Mouse (Mus musculus) C2C12 (cell line): ENCODE data around the gene Magi1. TPM values are rescaled to one million over a fixed set of nuclear protein-coding genes. Genes with fewer than 3 reads are reported as not detected.

ENCODE experiments used
- H3K27me3 ChIP-seq: one replicate; pipeline ENCODE4 v1.6.1; 2011; ENCODE audit not compliant: control insufficient read depth, insufficient read depth, insufficient read length
- H3K36me3 ChIP-seq: one replicate; pipeline ENCODE4 v1.6.1; 2011; ENCODE audit not compliant: control insufficient read depth, insufficient read depth
- H3K4me3 ChIP-seq: one replicate; pipeline ENCODE4 v1.5.1; 2011; ENCODE audit warnings: mild to moderate bottlenecking, control low read depth; ENCODE audit not compliant: poor library complexity, insufficient read depth, severe bottlenecking
- H3K79me2 ChIP-seq: one replicate; pipeline ENCODE4 v1.6.1; 2011; ENCODE audit not compliant: control insufficient read depth, insufficient read depth
- H3K79me3 ChIP-seq: one replicate; pipeline ENCODE4 v1.6.1; 2011; ENCODE audit warnings: low read depth, control low read depth
- H3ac ChIP-seq: one replicate; pipeline ENCODE3; 2011; ENCODE audit warnings: low read depth; ENCODE audit not compliant: control insufficient read depth, insufficient read length
- CEBPB ChIP-seq: IDR thresholded peaks from one replicate; pipeline ENCODE4 v1.6.1; 2011; ENCODE audit warnings: low read depth, mild to moderate bottlenecking, control low read depth, moderate library complexity
- CTCF ChIP-seq: IDR thresholded peaks from one replicate; pipeline ENCODE4 v1.5.1; 2011; ENCODE audit not compliant: control insufficient read depth, insufficient read depth, insufficient read length
- FOSL1 ChIP-seq: IDR thresholded peaks from one replicate; pipeline ENCODE4 v1.8.0; 2011; ENCODE audit warnings: mild to moderate bottlenecking, low read length; ENCODE audit not compliant: poor library complexity, insufficient read depth, severe bottlenecking
- MAX ChIP-seq: IDR thresholded peaks from one replicate; pipeline ENCODE4 v1.6.1; 2011; ENCODE audit warnings: mild to moderate bottlenecking, control low read depth
- MYOD1 ChIP-seq: IDR thresholded peaks from one replicate; pipeline ENCODE4 v1.6.1; 2011; ENCODE audit warnings: low read depth; ENCODE audit not compliant: control insufficient read depth, insufficient read length
- MYOG ChIP-seq: IDR thresholded peaks from one replicate; pipeline ENCODE4 v1.6.1; 2011; ENCODE audit not compliant: control insufficient read depth, insufficient read length; ENCODE audit errors: extremely low read depth
- USF1 ChIP-seq: IDR thresholded peaks from one replicate; pipeline ENCODE4 v1.6.1; 2011; ENCODE audit warnings: low read depth, mild to moderate bottlenecking, control low read depth, moderate library complexity
- polyA plus RNA-seq: library from polyadenylated mRNA; unstranded; fragments of >200 nt; fragmentation: generic; extraction: Trizol; gene quantifications from one replicate; pipeline ENCODE4 v1.2.1, GENCODE M21; 2012; ENCODE audit warnings: missing spikeins

Magi1 gene
- polyA plus RNA-seq, 1 experiment, result 3.8 TPM

DNA sequence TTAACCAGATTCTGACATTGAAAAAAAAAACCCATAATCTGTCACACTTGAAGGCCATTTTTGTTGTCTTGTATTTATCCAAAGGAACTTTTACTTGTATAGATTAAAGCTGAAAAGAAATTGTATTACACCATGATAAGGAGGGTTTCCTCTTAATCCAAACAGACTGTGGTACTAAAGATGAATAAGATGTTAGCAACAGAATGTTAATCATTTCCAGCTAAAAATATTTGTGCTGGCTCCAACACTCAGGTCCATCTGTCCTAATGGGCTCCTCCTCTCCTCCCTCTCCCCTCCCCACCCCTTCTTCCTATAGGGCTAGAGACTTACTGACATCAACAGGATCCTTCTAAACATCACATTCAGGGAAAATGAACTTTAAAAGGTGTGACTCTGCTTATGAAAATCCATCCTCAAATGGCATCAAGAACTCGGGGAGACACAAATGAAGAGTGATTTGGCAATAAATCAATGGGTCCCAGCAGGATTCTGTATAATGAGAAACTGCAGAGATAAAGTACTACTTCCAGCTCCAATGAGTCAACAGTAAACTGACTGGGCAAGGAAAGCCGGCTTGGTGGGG lies 102.0 kb downstream of the Magi1 start:
- Histone ChIP-seq H3K27me3 (no peaks in the 10 kb centered on the region), H3K36me3 (no peaks in the 10 kb centered on the region), H3ac (no peak overlapping the region), H3K79me3 (peaks cover 9% of the 10 kb centered on the region), H3K4me3 (no peak overlapping the region), H3K79me2 (peaks cover 55% of the 10 kb centered on the region)
- TF ChIP-seq CTCF, result no peak
- no peak for TF ChIP-seq MYOG
- no peak for TF ChIP-seq FOSL1
- no peak for TF ChIP-seq USF1
- no peak for TF ChIP-seq MAX
- TF ChIP-seq MYOD1, result no peak
- TF ChIP-seq CEBPB, result no peak

DNA sequence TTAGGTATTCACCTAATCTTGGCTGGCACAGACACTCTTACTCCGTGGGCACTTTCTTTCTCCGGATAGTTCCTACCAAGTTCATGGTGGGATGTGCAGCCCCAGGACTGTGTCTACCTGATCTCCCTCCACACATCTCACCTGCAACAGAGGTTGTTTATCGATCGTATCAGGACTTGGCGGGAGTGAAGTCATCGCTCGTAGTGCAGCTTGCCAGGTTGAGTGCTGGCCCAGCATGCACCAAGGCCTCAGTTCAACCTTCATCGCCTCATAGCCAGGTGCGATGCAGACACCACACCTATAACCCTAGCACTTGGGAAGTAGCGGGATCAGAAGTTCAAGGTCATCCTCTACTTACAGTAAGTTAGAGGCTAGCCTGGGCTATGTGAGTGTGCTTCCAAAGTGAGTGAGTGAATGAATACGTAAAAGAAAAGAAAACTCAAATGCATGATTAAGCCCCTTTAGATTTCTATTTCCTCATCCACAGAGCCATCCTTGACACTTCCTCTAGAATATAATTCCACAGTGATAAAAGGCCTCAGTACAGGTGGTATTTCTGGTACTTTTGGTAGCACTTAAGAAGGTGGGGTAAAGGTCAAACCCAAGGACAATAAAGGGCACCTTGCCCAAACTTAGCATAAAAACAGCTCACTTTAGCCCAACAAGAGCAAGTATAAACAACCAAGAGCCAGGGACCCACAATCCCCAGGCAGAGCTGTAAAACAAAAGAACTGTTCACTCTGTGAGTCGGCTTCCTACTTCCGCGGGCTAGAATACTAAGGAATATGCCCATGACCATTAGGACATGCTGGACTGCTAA lies 103.2 kb downstream of the Magi1 start:
- no peak for TF ChIP-seq MYOD1
- TF ChIP-seq CEBPB, result no peak
- no peak for TF ChIP-seq MAX
- no peak for TF ChIP-seq FOSL1
- no peak for TF ChIP-seq CTCF
- no peak for TF ChIP-seq USF1
- TF ChIP-seq MYOG, result no peak

GRCm38 (mm10) chr6:94177559-94177958 lies 106.2 kb downstream of the Magi1 start:
- TF ChIP-seq FOSL1 (no peak), CTCF (no peak), CEBPB (no peak), MYOG (no peak), MYOD1 (no peak), MAX (no peak), USF1 (no peak)
- no peaks in the 10 kb centered on the region for H3K27me3 ChIP-seq
- H3K4me3 ChIP-seq, result no peak overlapping the region
- peaks cover 46% of the 10 kb centered on the region for H3K79me2 ChIP-seq
- no peaks in the 10 kb centered on the region for H3K36me3 ChIP-seq
- no peak overlapping the region for H3ac ChIP-seq
- H3K79me3 ChIP-seq, result peaks cover 4% of the 10 kb centered on the region

More for the DNA sequence above, 103.2 kb downstream of the Magi1 start:
- Histone ChIP-seq H3K79me2 (peaks cover 54% of the 10 kb centered on the region), H3K79me3 (peaks cover 6% of the 10 kb centered on the region), H3K36me3 (no peaks in the 10 kb centered on the region), H3K4me3 (no peak overlapping the region), H3ac (no peak overlapping the region), H3K27me3 (no peaks in the 10 kb centered on the region)

DNA sequence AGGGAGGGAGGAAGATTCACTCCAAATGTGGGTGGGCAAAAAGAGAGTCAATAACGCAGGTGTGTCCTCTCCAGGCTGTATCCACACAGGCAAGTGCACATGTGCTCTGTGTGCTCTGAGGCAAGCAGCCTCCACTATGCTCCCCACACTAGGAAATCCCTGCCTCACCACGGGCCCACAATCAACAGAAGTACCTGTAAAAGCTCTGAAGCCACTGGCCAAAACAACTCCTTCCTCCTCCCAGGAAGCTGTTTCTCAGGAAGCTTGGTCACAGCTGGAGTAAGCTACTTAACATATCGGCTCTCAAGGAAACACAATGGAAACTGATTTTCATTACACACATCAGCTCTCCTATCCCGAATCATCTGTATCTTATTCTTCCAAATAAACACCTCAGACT lies 107.0 kb downstream of the Magi1 start:
- Histone ChIP-seq H3K4me3 (no peak overlapping the region), H3K27me3 (no peaks in the 10 kb centered on the region), H3K79me2 (peaks cover 47% of the 10 kb centered on the region), H3K36me3 (no peaks in the 10 kb centered on the region), H3K79me3 (peaks cover 4% of the 10 kb centered on the region), H3ac (no peak overlapping the region)
- TF ChIP-seq USF1 (no peak), MAX (no peak), MYOG (no peak), CTCF (no peak), FOSL1 (no peak), MYOD1 (no peak), CEBPB (no peak)

GRCm38 (mm10) chr6:94171250-94171649 lies 112.5 kb downstream of the Magi1 start:
- H3ac ChIP-seq, result no peak overlapping the region
- TF ChIP-seq MYOD1, result no peak
- TF ChIP-seq CEBPB, result no peak
- TF ChIP-seq MYOG, result no peak
- no peak for TF ChIP-seq CTCF
- no peak for TF ChIP-seq USF1
- no peak for TF ChIP-seq MAX
- no peak for TF ChIP-seq FOSL1
- H3K79me2 ChIP-seq, result peaks cover 57% of the 10 kb centered on the region
- no peaks in the 10 kb centered on the region for H3K27me3 ChIP-seq
- no peak overlapping the region for H3K4me3 ChIP-seq
- H3K36me3 ChIP-seq, result no peaks in the 10 kb centered on the region
- H3K79me3 ChIP-seq, result peaks cover 13% of the 10 kb centered on the region
